In the genomic region with DNA sequence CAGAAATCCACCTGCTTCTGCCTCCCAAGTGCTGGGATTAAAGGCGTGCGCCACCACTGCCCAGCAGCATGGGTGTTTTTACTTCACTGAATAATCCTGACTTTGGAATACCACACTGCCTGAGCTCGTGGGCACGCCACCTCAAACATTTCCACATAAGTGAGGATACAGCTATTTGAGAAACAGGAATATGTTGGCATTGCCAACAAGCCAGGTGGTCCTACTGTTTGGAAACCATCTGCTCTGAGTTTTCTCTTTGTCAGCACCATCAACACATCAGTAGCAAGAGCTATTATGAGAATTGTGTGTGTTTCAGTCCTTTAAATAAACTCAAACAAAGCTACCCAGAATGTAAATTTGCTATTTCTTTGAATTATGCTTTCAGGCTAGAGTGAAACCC, we compare ENCODE assay signal across 11 mouse cellular contexts.
A peak's percentile ranks its signal among the peaks of the same experiment; 100 is the strongest.
DNase-seq lines count a peak whose midpoint lies in the region; ATAC-seq lines count a peak whose summit lies in the region.
"Had no signal": no experiment of that assay in that cellular context is flagged by ENCODE, and none has a peak within 500 bp of the region (broad histone marks: within the 10 kb centered on the region; RNA-seq: fewer than 3 reads in every experiment).

No protein-coding gene starts in this region.

- peak; percentile 97 for DNase-seq in brain, adult 2 months (ENCODE audit: low read depth, low spot score)
- DNase-seq in cerebellum, adult 11 months: peak; percentile 62
- peak; percentile 61 to 71 for DNase-seq in left cerebral cortex, adult 18-20 months (ENCODE audit: low spot score in 2 of 2)
- DNase-seq in retina, postnatal 1 day: no peak
- DNase-seq in ovary, postnatal 14 days (ENCODE audit: low spot score): no peak
- no peak for DNase-seq in kidney, postnatal 36 days
- DNase-seq: adrenal gland, postnatal 25 days; kidney, postnatal 25 days; lung, postnatal 10 days; thymus, postnatal 36 days had no signal

- ATAC-seq in frontal cortex, adult (ENCODE audit: low TSS enrichment): peak; percentile 94

Comparison
In these comparisons a context has a peak if more than half of its experiments do, and no peak if none do; other contexts are left out.
1. DNase-seq: peak in brain, adult 2 months (single experiment), cerebellum, adult 11 months (single experiment) and left cerebral cortex, adult 18-20 months (2 of 2); none in retina, postnatal 1 day (single experiment), ovary, postnatal 14 days (single experiment) and kidney, postnatal 36 days (0 of 2).